Mouse (Mus musculus): Measurements from ENCODE around the gene Flcn. TPM values are rescaled to one million over a fixed set of nuclear protein-coding genes. Genes with fewer than 3 reads are reported as not detected.
A peak's percentile ranks its signal among the peaks of the same experiment; 100 is the strongest.
"Not testable (repeated sequence)": the region's sequence is repeated elsewhere in the genome, so short reads cannot be mapped to it uniquely, and the experiment has no call there.

Gene Flcn
- polyA plus RNA-seq (2012; ENCODE audit: insufficient read depth, insufficient read length, low replicate concordance, missing spikeins): not detected in 2 replicates

- Histone ChIP-seq H3K27ac (ENCODE audit: insufficient read depth, low read depth, low read length) (peak within 1 kb of the TSS; percentile 100), H3K4me1 (ENCODE audit: control insufficient read depth, insufficient read depth, low read length) (peaks cover 31% of the 10 kb centered on the region), H3K4me3 (ENCODE audit: insufficient read depth, low read depth, low read length) (peak within 1 kb of the TSS; percentile 90)
- WGBS: under 1% methylated on average over 52 of the region's 52 CpGs
- TF ChIP-seq POLR2A (IDR thresholded peaks at IDR 0.05; ENCODE audit: insufficient read depth, low read depth, low read length): peak; percentile 91
- no peak for TF ChIP-seq CTCF (IDR thresholded peaks at IDR 0.05; ENCODE audit: insufficient read depth, low read depth, low read length)
Observed at GRCm38 (mm10) chr11:59809670-59810474, at the start of gene Flcn. Flcn (minus strand) TSS chr11:59810016.

GRCm38 (mm10) chr11:59852865-59853264 is 43.0 kb upstream of the Flcn start:
- 70% methylated on average over 3 of the region's 3 CpGs for WGBS
- Histone ChIP-seq H3K4me1 (ENCODE audit: control insufficient read depth, insufficient read depth, low read length) (peaks cover 12% of the 10 kb centered on the region), H3K4me3 (ENCODE audit: insufficient read depth, low read depth, low read length) (no peak overlapping the region), H3K27ac (ENCODE audit: insufficient read depth, low read depth, low read length) (no peak overlapping the region)
- TF ChIP-seq CTCF (IDR thresholded peaks at IDR 0.05; ENCODE audit: insufficient read depth, low read depth, low read length) (no peak), POLR2A (IDR thresholded peaks at IDR 0.05; ENCODE audit: insufficient read depth, low read depth, low read length) (no peak)

GRCm38 (mm10) chr11:59847891-59848884 is 38.4 kb upstream of the Flcn start:
- Histone ChIP-seq H3K27ac (ENCODE audit: insufficient read depth, low read depth, low read length) (peak overlapping the region; percentile 65), H3K4me1 (ENCODE audit: control insufficient read depth, insufficient read depth, low read length) (peaks cover 17% of the 10 kb centered on the region), H3K4me3 (ENCODE audit: insufficient read depth, low read depth, low read length) (peak overlapping the region; percentile 89)
- no peak for TF ChIP-seq CTCF (IDR thresholded peaks at IDR 0.05; ENCODE audit: insufficient read depth, low read depth, low read length)
- TF ChIP-seq POLR2A (IDR thresholded peaks at IDR 0.05; ENCODE audit: insufficient read depth, low read depth, low read length): peak; percentile 93
- WGBS: under 1% methylated on average over 69 of the region's 69 CpGs

- no peak overlapping the region for H3K4me3 ChIP-seq (ENCODE audit: insufficient read depth, low read depth, low read length)
- H3K4me1 ChIP-seq (ENCODE audit: control insufficient read depth, insufficient read depth, low read length): peaks cover 11% of the 10 kb centered on the region
- H3K27ac ChIP-seq (ENCODE audit: insufficient read depth, low read depth, low read length): no peak overlapping the region
- TF ChIP-seq POLR2A (IDR thresholded peaks at IDR 0.05; ENCODE audit: insufficient read depth, low read depth, low read length) (no peak), CTCF (IDR thresholded peaks at IDR 0.05; ENCODE audit: insufficient read depth, low read depth, low read length) (no peak)
- 3% methylated on average over 2 of the region's 2 CpGs for WGBS
Observed at GRCm38 (mm10) chr11:59847131-59847530, 37.3 kb upstream of the Flcn start.

GRCm38 (mm10) chr11:59846311-59846710 is 36.5 kb upstream of the Flcn start:
- peaks cover 11% of the 10 kb centered on the region for H3K4me1 ChIP-seq (ENCODE audit: control insufficient read depth, insufficient read depth, low read length)
- H3K27ac ChIP-seq (ENCODE audit: insufficient read depth, low read depth, low read length): no peak overlapping the region
- 96% methylated on average over 11 of the region's 11 CpGs for WGBS
- H3K4me3 ChIP-seq (ENCODE audit: insufficient read depth, low read depth, low read length): no peak overlapping the region
- TF ChIP-seq CTCF (IDR thresholded peaks at IDR 0.05; ENCODE audit: insufficient read depth, low read depth, low read length): no peak

GRCm38 (mm10) chr11:59839459-59840126 is 29.8 kb upstream of the Flcn start, which contains the start of gene Cops3:
Cops3 (minus strand) TSS chr11:59839838.
- peak within 1 kb of the TSS; percentile 83 for H3K4me3 ChIP-seq (ENCODE audit: insufficient read depth, low read depth, low read length)
- WGBS: under 1% methylated on average over 43 of the region's 43 CpGs
- H3K4me1 ChIP-seq (ENCODE audit: control insufficient read depth, insufficient read depth, low read length): no peaks in the 10 kb centered on the region
- peak within 1 kb of the TSS; percentile 89 for H3K27ac ChIP-seq (ENCODE audit: insufficient read depth, low read depth, low read length)
- TF ChIP-seq POLR2A (IDR thresholded peaks at IDR 0.05; ENCODE audit: insufficient read depth, low read depth, low read length): peak; percentile 50
- no peak for TF ChIP-seq CTCF (IDR thresholded peaks at IDR 0.05; ENCODE audit: insufficient read depth, low read depth, low read length)

GRCm38 (mm10) chr11:59839008-59839458 is 29.2 kb upstream of the Flcn start, which contains the start of gene Nt5m:
Nt5m (plus strand) TSS chr11:59839447.
- TF ChIP-seq POLR2A (IDR thresholded peaks at IDR 0.05; ENCODE audit: insufficient read depth, low read depth, low read length): peak; percentile 28; the same call in 1 of the 2 replicates
- no peak for TF ChIP-seq CTCF (IDR thresholded peaks at IDR 0.05; ENCODE audit: insufficient read depth, low read depth, low read length)
- peak within 1 kb of the TSS; percentile 83 for H3K4me3 ChIP-seq (ENCODE audit: insufficient read depth, low read depth, low read length)
- no peaks in the 10 kb centered on the region for H3K4me1 ChIP-seq (ENCODE audit: control insufficient read depth, insufficient read depth, low read length)
- WGBS: 1% methylated on average over 24 of the region's 24 CpGs
- peak within 1 kb of the TSS; percentile 89 for H3K27ac ChIP-seq (ENCODE audit: insufficient read depth, low read depth, low read length)

GRCm38 (mm10) chr11:59838426-59838825 is 28.6 kb upstream of the Flcn start:
- WGBS: 42% methylated on average over 4 of the region's 4 CpGs
- Histone ChIP-seq H3K4me3 (ENCODE audit: insufficient read depth, low read depth, low read length) (no peak overlapping the region), H3K27ac (ENCODE audit: insufficient read depth, low read depth, low read length) (no peak overlapping the region), H3K4me1 (ENCODE audit: control insufficient read depth, insufficient read depth, low read length) (no peaks in the 10 kb centered on the region)
- no peak for TF ChIP-seq CTCF (IDR thresholded peaks at IDR 0.05; ENCODE audit: insufficient read depth, low read depth, low read length)
- TF ChIP-seq POLR2A (IDR thresholded peaks at IDR 0.05; ENCODE audit: insufficient read depth, low read depth, low read length): no peak

GRCm38 (mm10) chr11:59837789-59838188 is 28.0 kb upstream of the Flcn start:
- WGBS: no CpG with 5 or more reads among the region's 1 CpGs
- not testable (repeated sequence) for H3K4me3 ChIP-seq (ENCODE audit: insufficient read depth, low read depth, low read length)

More at GRCm38 (mm10) chr11:59837789-59838188, 28.0 kb upstream of the Flcn start:
- H3K27ac ChIP-seq (ENCODE audit: insufficient read depth, low read depth, low read length); H3K4me1 ChIP-seq (ENCODE audit: control insufficient read depth, insufficient read depth, low read length): not testable (repeated sequence)
